Mouse (Mus musculus): ENCODE data around the gene Grem2. TPM values are rescaled to one million over a fixed set of nuclear protein-coding genes. Genes with fewer than 3 reads are reported as not detected.

The Grem2 gene
- 10 to 100 TPM; 27.4 to 28.3 TPM for total RNA-seq (2021)

DNA sequence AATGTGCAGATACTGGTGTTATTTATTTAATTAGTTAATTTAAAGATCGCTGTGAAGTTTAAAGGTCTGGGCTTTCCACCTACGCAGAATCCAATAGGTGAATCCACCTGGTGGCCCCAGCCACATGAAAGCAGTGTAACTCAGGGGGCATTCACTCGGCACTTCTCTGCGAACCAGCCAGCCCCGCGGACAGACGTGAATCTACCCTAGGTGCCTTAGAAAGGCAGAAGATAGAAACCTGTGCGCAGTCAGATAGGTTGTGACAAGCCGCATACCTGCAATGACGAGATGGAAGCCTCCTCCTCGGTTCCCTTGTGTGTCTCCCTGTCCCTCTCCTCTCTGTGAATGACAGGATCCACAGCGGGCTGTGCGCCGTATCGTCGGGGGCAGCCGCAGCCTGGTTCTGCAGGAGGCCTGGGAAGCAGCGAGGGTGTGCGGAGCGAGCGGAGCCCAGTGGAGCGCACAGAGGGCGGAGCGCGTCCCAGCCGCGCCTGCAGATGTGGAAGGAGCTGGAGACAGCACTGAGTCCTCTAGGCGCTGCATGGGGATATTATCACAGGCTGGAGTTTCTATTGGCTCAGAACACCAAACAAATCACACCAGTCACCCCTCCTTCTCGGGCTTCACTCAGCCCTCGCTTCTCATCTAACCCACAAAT, at the start of gene Grem2:
Gene Grem2 (minus strand): TSS at position 522 of the 658 bp plus-strand sequence.
- DNase-seq (ENCODE audit: low spot score in 2 of 2), result peak; percentile 76 to 79
- intact Hi-C loops (cut with DNase I), result no loop called here

DNA sequence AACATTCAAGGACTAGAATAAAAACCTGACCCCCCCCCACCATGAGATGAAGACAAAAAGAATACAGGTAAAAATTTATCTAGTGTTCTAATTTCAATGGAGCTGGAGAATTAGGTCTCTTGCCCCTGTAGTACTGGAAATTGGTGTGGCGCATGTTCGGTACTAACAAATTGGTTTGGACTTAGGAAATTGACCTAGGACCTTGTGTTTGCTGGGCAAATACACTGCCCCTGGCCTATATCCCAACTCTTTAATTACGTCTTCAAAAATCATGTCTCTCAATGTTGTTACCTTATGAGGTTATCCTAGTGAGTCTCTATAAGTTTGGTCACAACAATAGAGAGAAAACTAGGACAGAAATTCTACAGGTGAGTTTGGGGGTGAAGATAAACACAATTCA, 38.2 kb upstream of the Grem2 start:
- DNase-seq (ENCODE audit: low spot score in 2 of 2), result no peak
- intact Hi-C loops (cut with DNase I), result no loop called here

DNA sequence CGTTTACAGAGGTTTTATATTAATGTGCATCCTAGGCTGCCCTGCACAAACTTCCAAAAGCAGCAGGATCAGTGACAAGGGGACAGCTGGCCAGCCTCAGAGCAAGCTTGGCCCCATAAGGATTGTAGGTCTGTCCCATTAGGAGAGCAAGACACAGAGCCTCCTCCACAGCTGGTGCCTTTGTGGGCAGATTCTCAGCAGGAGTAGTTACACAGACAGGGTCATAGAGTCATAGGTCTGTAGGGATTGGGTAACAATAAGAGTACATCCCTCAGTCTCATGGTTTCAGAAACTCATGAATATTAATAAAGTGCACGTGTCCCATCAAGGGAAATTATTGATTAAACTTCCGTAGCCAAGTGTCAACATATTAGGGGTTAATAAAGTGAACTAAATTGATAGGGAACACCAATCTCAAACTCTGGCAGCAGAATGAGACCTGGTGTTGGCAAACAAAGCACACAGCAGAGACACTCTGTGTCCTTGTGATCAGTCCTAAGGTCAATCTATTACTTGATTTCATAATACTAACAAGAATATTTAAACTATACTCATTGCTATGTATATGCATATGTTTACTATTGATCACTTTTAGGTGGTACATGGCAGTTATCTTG, 9.5 kb upstream of the Grem2 start:
- intact Hi-C loops (cut with DNase I), result no loop called here
- no peak for DNase-seq (ENCODE audit: low spot score in 2 of 2)

DNA sequence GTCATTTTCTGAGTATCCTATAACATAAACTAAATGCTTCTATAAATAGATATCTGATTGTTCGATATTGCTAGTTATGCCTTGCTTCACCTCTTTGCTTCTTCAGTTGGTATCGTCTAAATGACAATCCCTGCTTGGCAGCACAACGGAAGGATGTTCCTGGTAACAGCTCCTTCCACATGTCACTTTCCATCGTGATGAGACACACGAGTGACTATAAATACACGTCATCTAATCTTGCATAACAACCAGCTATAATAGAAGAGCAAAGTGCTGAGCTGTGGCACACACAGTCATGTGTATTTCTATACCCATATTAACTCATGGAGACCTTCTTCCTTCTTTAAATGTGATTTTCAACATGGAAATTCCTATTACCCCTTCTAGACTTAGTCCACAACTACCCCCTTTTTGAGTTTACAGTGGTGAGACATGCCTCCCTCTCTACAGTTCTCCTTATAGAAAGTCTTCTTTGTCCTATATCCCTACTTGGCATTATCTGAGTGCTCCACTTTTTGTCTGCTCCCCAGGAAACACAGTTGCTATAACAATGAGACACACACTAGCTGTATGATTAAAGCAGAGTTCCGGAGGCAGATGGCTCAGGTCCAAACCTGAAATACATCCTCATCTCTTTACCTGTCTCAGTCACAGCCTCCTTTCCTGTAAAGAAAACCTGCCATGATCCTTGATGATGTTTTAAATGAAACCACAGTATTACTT, 8.0 kb upstream of the Grem2 start:
- intact Hi-C loops (cut with DNase I), result no loop called here
- DNase-seq (ENCODE audit: low spot score in 2 of 2), result peak; percentile 22 to 64

DNA sequence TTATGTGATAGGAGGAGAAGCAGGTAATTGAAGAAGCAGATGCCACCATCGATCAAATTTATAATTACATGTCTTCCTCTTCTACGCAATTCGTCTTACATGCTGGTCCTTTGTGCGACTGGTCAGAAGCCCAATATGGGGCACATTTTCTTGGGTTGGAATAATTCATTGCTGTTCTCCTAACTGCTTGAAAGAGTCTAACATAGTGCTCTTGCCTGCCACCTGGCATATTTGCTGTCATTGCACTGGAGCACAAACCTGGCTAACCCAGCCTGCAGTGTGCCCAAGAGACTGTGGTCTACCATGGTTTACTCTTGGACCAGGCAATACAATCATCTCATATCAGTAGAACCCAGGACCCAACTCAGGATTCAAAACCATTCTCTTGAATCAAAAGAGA, 2.7 kb downstream of the Grem2 start:
- DNase-seq (ENCODE audit: low spot score in 2 of 2), result no peak
- intact Hi-C loops (cut with DNase I), result loop anchor here (5.0 kb wide), 1 partner anchor 322 kb away; no protein-coding TSS in a partner anchor

DNA sequence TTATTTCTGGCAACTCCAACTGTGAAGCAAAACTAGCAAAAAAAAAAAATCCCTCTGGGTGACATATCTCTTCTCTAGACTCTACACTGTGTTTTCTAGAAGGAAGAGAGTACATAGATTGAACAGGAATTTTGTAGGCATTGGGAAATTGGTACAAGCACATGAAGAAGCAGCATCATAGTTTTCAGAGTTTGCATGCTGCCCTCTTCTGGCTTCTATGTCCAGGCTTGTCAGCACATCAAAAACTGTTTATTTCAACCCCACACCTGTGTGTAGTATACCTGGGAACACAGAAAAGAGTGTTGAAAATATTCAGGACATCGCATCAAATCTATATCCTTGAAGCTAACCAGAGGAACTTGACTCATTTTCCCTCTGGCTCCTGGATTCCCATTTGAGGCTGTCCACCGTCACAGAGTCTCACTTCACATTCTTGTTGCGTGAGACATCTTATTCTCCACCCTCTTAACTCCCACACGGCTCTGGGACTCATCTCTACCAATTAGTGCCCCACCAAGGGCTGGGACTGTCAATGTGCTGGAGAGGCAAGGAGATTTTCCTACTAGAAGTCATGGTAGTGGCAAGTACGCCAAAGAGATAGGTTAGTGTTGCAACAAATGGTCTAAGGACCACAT, 3.3 kb downstream of the Grem2 start:
- DNase-seq (ENCODE audit: low spot score in 2 of 2), result no peak
- intact Hi-C loops (cut with DNase I), result loop anchor here (5.0 kb wide), 1 partner anchor 321 kb away; no protein-coding TSS in a partner anchor

DNA sequence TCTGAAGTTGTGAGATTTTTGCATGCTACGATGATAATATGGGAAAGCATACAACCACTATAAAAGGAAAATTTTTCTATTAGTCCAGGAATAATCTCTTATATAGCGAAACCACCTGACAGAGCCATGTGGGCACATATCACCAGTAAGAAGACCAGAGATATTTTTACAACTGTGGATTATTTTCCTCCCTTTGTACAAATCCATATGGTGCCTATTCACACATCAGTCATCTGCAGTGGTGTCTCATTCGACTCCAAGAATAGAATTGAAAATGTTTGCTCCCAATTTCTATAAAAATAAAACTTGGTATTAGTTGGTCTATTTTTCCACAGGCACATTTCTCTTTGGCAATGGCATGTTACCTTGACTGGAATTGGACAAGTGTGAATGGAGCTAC, 11.8 kb downstream of the Grem2 start:
- DNase-seq (ENCODE audit: low spot score in 2 of 2), result peak in 1 of 2 experiments; percentile 49
- intact Hi-C loops (cut with DNase I), result no loop called here

DNA sequence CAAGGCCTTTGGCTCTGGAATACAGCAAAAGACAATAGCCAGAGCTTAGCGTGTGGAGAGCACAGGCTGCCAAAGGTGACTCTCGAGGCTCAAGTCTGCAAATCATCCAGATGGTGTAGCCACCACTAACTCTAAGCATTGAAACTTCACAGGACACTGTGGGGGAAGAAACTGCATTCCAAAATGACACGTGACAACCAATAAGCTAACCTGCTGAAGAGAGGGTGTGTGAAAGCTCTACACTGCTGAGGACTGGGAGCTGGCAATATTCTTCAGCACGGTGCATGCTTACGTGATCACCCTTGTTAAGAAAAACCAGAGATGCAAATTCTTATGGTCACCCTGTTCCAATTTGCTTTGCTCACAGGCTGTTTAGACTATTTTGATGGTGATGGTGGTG, 13.4 kb downstream of the Grem2 start:
- intact Hi-C loops (cut with DNase I), result no loop called here

DNA sequence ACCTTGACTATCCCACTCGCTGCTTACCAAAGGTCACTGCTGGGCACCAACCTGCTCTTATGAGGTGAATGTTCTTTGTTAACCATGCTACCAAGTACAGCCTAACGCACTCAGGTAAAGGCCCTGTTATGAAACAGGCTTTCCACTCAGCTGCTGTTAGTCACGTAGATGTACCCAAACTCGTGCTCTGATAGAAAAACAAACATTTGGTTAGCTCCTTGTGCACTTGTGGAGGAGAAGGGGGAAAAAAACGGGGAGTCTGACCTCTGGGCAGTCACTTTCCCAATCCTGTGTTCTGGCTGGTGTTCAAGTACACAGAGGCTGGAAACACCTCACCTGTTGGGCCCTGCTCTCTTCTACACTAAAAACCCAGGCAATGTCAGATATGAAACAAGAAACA, 14.0 kb downstream of the Grem2 start:
- intact Hi-C loops (cut with DNase I), result no loop called here
- no peak for DNase-seq (ENCODE audit: low spot score in 2 of 2)

More for the DNA sequence above, 13.4 kb downstream of the Grem2 start:
- DNase-seq (ENCODE audit: low spot score in 2 of 2), result no peak

DNA sequence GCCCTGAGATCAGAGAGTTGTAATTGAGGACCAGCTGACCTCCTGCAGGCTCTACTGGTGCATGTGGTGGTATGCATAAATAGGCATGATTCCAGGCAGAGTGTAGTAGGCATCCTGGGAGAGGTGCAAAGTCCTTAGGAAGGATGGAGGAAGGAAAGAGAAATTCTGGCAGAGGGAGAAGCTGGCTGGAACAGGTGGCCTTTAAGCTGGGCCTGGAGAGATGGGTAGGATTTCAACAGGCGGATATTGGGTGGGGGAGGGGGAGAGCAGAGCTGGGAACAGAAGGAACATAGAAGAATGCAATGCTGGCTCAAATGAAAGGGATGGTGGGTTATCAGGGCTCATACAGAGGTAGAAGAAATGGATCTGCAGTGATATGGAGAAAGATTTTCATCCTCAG, 18.9 kb downstream of the Grem2 start:
- intact Hi-C loops (cut with DNase I), result no loop called here
- DNase-seq (ENCODE audit: low spot score in 2 of 2), result no peak

DNA sequence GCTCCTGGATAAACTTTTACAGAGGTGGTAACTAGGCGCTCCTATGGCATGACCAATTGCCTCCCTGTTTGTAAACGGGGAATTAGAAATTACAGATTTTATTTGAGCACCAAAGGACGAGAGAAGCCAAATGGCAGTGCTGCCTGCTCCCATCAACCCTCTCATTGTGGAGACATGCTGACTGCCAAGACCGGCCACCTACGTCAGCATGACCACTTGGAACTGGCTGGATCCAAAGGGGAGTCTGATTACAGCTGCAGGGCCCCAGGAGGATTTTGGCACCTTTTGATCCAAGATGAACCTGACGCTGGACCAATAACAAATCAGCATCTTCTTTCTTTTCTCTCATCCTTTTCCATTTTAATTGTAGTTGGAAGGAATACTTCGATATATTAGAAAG, 29.1 kb downstream of the Grem2 start:
- intact Hi-C loops (cut with DNase I), result no loop called here
- no peak for DNase-seq (ENCODE audit: low spot score in 2 of 2)

DNA sequence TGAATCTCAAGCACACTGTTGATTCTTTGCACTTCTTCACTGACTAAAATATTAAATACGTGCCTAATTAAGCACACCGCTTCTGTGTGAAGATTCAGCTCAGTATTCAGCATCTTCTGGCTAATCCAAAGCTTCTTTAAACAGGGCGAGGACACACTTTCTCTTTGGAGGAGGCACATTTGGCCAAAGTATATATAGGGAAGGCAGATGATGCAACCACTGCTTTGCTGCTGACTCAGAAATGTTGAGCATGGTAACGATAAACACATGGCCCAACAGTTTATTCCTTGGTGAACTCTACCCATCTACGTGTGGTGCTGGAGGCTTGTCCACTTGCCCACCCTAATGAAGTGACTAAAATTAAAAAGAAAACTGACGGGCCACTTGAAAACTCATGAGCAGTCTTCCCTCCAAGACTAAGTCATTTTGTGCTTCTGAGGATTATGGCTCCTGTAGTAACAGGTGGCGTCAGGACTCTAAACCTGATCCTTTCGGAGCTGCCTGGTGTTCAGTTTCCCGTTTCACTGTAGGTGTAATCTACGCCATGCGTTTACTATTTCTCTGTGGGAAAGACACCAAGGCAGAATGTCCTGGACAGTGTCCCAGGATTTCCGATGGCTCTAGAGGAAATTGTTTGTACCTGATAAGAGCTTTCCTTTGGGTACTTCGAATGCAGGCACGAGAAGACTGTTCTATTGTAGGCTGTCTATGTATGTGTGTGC, 32.8 kb downstream of the Grem2 start:
- intact Hi-C loops (cut with DNase I), result no loop called here
- no peak for DNase-seq (ENCODE audit: low spot score in 2 of 2)

DNA sequence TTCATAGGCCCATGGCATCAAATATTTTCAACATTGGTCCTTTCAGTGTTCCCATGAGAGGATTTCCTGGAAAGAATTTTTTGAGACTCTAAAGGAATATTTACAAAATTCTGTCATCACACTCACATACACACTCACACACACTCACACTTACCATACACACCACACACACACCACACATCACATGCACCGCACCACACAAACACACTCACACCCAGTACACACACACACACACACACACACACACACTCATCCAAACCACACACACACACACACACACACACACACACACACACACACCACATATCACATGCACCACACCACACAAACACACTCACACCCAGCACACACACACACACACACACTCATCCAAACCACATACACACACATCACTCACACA, 33.5 kb downstream of the Grem2 start:
- intact Hi-C loops (cut with DNase I), result no loop called here
- DNase-seq (ENCODE audit: low spot score in 2 of 2), result no peak

DNA sequence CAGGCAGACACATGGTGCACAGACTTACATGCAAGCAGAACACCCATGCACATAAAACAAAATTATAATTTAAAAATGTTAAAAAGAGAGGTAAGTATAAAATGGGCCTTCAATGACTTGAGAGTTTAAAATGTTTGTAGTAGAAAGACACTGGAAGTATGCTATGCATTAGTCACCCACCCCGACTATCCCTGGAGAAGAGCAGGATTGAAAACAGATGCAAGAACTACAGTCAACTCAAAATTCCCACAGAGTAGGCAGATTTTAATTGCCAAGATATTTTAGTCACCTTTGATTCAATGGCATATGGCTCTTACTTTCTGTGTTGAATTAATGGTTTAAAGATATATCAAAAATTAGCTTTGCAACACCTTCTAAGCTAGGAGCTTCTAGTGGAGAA, 39.1 kb downstream of the Grem2 start:
- intact Hi-C loops (cut with DNase I), result no loop called here
- DNase-seq (ENCODE audit: low spot score in 2 of 2), result peak in 1 of 2 experiments; percentile 37

DNA sequence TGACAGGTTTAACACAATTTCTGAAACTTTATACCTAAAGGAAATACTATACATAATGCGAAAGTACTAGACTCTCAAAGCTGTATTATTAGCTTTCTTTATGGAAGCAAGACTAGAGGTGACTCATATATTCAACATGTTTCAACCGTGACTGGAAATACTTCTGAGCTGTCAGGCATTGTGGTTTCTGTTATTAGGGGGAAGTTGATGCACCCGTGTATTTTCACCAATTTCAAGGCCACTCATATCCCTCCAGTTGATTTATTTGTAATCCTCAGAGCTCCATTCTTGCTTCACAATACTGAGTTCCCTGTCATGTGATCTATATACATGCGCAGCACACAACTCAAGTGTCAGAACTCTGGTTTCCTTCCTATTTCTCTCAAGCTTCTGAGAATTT, 46.4 kb downstream of the Grem2 start:
- DNase-seq (ENCODE audit: low spot score in 2 of 2), result no peak
- intact Hi-C loops (cut with DNase I), result no loop called here

DNA sequence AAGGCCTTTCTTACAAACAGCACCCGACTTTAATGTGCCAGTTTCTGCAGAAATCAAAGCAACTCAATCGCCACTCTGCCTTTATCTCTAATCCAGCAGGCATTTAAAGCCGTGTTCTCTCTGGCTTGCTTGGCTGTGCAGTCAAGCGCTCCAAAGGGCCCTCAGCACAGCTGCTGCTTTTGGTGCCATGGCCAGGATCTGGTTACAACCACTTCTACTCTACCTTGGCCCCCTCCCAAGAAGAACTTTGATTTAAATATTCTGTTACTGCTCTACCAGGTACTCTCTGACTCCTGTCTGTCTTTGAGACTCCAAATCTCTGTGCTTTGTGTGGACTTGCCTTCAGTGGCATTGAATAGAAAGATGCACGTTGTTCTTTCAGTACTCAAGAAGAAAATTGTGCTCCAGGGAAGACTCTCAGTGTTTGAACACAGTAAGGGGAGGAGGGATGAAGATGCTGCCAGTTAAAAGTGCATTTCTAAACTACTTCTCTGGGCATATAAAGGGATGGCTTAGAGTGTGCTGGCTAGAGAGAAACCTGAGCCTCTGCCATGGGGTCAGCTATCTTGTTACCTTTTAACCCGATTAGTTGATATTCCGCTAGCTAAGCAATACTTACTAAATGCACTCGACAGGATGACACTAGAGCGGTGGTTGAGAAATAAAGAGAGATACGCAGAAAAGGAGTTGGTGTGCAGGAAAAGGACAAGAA, 61.1 kb downstream of the Grem2 start:
- intact Hi-C loops (cut with DNase I), result no loop called here
- no peak for DNase-seq (ENCODE audit: low spot score in 2 of 2)

DNA sequence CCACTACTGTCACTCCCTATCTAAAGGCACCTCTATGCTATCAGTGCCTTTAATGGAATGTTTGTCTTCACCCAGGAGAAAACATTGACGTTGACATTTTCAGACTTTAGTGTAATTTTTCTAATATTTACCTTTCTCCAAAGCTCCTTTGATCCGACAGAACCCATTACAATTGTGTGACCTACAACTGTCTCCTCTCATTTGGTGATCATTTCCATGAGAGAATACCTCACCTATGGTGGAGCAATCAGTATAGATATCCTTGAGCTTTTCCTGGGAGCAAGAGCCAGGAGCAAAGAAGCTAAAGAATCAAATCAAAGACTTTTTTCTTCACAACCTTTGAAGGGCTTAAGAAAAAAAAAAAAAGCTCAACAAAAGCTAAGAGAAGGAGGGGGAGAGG, 65.4 kb downstream of the Grem2 start:
- intact Hi-C loops (cut with DNase I), result no loop called here

DNA sequence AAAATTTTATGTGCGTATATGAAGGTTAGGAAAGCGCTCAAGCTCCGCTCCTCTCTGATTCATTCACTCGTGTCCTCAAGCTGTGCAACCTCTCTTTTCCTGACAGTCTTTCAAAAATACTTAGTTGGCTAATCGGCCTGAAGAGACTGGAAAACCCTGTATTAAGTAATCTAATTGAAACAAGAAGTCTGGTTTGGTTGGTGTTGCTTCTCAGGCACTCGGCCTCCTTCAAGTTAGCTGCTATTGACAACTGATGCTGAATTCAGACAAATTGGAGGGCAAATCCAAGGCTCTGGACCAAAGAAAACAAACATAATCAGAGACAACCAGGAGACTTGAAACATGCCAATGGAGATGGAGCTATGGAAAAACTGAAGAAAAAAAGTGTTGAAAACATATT, 76.8 kb downstream of the Grem2 start:
- intact Hi-C loops (cut with DNase I), result no loop called here

More for the DNA sequence above, 65.4 kb downstream of the Grem2 start:
- DNase-seq (ENCODE audit: low spot score in 2 of 2), result no peak

DNA sequence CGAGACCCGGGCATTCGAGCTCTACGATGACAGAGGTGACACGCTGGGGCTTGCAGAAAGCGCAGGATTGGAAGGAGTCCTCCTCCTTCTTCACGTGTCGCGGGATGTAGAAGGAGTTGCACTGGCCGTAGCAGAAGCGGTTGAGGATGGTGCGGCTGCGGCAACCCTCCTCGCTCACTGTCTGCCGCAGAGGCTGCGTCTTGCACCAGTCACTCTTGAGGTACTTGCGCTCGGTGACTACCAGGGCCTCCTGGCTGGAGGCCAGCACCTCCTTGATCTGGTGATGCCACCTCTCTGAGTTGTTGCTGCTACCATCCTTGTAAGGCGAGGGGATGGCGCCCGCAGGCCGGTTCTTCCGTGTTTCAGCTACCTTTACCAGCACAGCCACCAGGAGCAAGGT, 84.8 kb downstream of the Grem2 start:
- no peak for DNase-seq (ENCODE audit: low spot score in 2 of 2)
- intact Hi-C loops (cut with DNase I), result no loop called here

More for the DNA sequence above, 76.8 kb downstream of the Grem2 start:
- DNase-seq (ENCODE audit: low spot score in 2 of 2), result no peak

Measured in left cerebral cortex, postnatal 25 days (tissue).